Mouse (Mus musculus): Measurements from ENCODE around the gene Mecom.
"Not testable (repeated sequence)": the region's sequence is repeated elsewhere in the genome, so short reads cannot be mapped to it uniquely, and the experiment has no call there.

Mecom gene

DNA sequence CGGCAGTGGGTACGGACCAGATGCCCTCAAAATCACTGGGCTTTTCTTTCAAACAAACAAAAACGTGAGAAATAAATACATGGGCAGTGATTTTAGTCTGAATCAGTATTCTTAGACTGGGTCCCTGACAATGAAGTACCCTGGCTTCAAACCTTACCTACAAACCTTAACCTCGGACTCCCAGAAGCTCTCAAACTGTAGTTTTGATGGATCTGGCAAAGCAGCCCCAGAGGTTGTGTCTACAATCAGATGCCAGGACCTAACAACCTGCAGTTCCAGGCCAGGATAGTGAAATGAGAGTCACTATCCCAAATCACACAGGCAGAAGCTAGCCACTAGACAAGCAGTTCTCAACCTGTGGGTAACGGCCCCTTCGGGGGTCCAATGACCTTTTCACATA lies 111.2 kb downstream of the Mecom start:
- DNase-seq: no peak

GRCm38 (mm10) chr3:30436131-30436530 lies 111.7 kb downstream of the Mecom start:
- DNase-seq: no peak

DNA sequence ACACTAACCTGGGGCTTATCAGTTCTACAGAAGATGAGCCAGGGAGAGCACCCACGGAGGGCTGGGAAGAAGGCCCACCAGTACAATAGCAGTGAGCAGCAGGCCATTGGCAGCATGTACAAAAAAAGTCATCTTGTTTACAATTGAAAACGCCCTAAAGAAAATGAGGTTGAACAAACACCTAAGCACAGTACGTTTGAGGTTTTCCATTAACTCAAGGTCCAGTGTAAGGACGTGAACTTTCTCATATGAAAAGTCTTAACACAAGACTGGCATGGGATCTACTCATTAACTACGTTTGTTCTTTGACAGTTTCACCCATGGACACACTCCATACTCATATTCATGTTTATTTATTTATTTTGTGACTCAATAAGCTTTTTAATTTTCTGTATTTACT lies 118.9 kb downstream of the Mecom start:
- DNase-seq: no peak

GRCm38 (mm10) chr3:30424036-30424435 lies 123.8 kb downstream of the Mecom start:
- no peak for DNase-seq

GRCm38 (mm10) chr3:30421948-30422347 lies 125.9 kb downstream of the Mecom start:
- DNase-seq: not testable (repeated sequence)

- DNase-seq: no peak
Observed at GRCm38 (mm10) chr3:30420899-30421298, 126.9 kb downstream of the Mecom start.

GRCm38 (mm10) chr3:30414173-30414572 lies 133.6 kb downstream of the Mecom start:
- no peak for DNase-seq

DNA sequence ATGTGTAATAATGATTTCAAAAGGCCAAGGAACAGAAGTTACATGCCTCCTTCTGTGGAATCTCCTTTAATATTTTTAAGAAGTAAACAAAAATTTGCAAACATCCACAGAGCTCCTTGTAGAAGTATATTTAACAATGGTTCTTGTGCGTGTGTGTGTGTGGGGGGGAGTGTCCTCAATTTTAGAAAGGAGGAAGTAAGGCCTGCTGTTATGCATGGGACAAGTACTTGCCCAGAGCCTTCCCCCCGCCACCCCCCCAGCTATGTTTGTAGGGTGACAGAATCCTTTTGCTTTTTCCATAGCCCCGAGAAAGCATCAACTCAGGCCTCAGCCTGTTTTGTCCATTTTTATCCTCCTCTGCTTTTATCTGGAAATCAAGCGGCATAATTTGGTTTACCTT lies 137.0 kb downstream of the Mecom start:
- DNase-seq: no peak

GRCm38 (mm10) chr3:30404821-30405220 lies 143.0 kb downstream of the Mecom start:
- no peak for DNase-seq

DNA sequence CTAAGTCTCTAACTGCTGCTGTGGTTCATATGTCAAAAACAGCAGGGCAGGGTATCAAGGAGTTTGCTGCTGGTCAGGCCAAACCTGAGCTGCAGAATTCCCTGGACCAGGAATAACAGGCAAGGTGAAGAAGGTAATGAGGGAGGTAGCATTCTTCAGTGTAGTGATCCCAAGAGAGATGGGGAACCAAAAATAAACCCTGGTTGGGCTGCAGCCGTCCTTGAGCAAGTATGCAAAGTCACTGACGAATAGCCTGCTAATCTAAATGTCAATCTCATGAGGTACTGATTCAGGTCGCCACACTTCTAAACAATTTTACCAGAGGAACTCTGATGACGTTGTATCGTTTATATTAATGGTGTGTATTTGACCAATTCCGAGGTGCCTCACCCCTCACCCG lies 148.9 kb downstream of the Mecom start:
- no peak for DNase-seq

- no peak for DNase-seq
Observed at GRCm38 (mm10) chr3:30394911-30395310, 152.9 kb downstream of the Mecom start.

DNA sequence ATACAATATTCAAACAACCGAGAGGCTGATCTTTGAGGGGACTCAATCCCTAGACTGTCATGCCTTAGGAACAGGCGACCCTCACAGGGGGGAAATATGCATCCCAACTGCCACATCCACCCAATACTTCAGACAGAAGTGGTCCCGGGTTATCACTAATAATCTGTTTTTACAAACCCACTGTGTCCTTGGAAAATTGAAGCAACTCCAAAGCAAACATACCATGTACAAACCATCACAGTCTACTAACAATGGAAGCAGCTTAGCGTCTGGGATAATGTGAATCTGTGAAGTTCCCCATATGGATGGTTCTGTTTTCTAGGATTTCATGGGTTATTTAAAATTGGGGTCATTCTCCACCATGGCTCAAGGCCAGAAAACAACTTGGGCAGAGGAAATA lies 155.1 kb downstream of the Mecom start:
- no peak for DNase-seq

DNA sequence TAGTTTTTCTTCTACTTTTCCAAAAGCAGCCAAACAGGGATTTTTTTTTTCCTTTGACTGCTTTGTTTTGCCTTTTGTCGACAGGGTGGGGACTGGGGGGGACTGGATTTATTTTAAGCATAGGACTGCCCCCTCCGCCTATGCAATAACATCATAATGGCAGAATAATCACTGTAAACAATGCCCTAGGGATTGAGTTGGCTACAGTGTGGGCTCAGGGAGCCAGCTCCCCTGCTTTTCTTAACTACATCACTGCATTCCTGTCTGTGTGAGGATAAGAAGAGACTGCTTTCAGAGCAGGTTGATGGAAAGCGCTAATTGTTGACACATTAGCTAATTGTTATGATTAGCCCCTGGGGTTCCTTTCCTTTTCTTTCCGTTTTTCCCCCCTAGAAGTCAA lies 155.6 kb downstream of the Mecom start:
- DNase-seq: no peak

GRCm38 (mm10) chr3:30390346-30390745 lies 157.5 kb downstream of the Mecom start:
- no peak for DNase-seq

DNA sequence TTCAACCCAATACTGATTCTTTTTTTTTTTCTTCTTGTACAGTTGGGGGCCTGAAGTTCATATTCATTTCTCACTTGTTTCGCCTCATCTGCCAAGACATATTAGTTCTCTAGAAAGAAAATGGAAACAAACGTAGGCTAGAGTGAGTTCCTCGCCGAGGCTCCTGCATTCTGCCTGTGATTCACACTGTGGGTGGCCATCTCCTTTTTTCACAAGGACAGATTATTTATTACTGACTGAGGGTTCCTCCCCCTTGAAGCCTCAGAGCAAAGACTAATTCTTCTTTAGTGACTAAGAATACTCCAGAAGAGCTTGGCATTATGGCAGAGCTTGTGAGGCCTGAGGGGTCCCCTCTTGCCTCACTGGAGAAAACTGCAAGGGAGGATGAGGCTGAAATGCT lies 167.5 kb downstream of the Mecom start:
- DNase-seq: no peak

DNA sequence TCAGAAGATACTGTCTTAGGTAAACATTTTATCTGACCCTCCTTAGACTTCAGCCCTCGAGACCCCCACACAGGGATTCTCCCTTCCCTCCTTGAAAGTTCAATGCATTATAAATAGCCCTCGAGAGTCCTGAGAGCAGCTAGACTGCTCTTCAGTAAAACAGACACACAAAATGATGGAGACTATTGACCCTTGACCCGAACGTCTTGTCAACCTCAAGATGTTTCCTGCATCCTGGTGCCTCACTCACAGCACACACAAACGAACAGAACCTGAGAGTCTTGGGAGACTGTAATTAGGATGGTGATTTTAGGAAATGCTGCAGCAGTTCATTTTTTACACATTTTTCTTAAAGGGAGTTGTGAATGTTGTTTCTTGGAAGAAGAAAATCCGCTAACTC lies 168.5 kb downstream of the Mecom start:
- DNase-seq: no peak

- DNase-seq: no peak
Observed at GRCm38 (mm10) chr3:30371472-30371871, 176.3 kb downstream of the Mecom start.

DNA sequence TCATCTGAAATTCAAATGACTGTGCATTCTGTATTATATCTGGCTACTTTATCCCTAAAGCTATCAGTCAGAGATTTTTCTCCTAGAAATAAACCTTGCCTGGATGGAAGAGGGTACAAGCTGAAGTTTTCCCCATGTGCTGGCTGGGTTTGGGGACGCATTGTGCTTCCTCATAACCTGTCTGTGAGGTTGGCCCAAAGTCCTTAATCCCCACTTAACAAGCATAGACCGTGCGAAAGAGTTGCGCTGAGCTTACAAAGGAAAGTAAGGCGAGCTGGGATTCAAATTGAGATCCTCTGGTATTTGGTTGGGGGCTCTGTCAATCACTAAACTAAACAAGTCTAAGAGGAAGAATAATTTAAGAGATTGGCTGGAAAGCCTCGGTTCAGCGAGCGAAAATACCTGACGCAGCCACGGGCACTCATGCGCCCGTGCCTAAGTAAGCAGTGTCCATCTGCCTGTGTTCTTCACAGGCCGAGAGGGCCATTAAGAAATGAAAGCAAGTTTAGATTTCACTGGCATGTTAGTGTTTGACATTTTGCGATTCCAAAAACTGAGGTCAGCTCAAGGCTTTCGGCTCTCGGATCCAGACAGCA lies 176.8 kb downstream of the Mecom start:
- no peak for DNase-seq

GRCm38 (mm10) chr3:30366621-30367020 lies 181.2 kb downstream of the Mecom start:
- no peak for DNase-seq

- no peak for DNase-seq
Observed at GRCm38 (mm10) chr3:30361190-30361589, 186.6 kb downstream of the Mecom start.

DNA sequence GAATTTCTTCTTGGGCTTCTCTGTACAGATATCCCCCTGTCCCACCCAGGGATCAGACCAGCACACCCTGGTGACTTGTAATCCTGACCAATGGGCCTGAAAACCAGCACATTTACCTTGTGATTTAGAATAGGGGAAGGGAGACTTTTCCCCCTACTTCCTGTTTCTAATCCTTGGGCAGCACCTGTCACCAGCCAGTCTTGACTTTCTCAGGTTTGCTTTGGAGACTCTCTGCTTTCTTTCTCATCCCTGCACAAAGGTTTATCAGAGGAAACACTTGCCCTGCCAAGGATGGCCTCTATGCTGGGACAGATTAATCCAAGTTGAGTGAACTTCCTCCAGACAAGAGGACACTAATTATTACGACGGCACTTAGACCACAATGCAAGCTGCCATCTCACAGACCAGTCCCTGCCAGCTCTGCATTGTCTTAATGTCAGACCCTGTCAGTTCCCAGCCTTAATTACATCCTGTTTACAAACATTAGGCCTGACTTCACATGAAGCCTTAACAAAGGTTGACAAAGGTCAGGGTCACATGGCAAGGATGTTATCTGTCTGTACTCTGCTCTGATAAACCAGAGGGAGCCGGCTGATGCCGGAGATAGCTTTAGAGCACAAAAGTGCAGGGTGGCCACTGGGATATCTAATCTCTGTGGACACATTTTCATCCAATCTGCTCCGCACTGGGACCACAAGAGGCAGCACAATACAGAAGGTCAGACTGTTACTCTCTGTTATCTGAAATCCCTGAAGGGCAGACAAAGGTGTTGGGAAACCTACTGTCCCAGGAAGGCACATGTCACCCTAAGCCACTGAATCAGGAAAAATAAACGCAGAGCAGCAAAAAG lies 193.7 kb downstream of the Mecom start:
- DNase-seq: no peak

- no peak for DNase-seq
Observed at GRCm38 (mm10) chr3:30349279-30349678, 198.5 kb downstream of the Mecom start.

GRCm38 (mm10) chr3:30344151-30344550 lies 203.7 kb downstream of the Mecom start:
- no peak for DNase-seq

DNA sequence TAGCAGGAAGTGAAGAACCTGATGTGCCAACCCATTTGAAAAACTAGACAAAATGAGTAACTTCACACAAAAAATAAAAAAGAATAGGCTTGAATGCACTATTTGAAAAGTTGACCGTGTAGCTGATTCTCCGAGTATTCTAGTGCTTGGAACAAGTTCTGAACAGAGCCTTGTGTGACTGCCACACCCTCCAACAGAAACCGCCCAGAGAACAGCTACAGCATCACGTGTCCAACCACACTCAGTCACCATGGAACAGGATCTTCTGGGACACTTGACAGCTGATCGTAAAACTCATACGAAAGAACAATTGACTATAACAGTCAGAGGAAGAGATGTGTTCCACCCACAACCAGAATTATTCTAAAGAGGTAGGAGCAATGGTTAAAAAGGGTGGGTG lies 215.5 kb downstream of the Mecom start:
- no peak for DNase-seq

GRCm38 (mm10) chr3:30330476-30330875 lies 217.3 kb downstream of the Mecom start:
- DNase-seq: no peak
